Mouse (Mus musculus): ENCODE data around the gene 4930539E08Rik.

The 4930539E08Rik gene

DNA sequence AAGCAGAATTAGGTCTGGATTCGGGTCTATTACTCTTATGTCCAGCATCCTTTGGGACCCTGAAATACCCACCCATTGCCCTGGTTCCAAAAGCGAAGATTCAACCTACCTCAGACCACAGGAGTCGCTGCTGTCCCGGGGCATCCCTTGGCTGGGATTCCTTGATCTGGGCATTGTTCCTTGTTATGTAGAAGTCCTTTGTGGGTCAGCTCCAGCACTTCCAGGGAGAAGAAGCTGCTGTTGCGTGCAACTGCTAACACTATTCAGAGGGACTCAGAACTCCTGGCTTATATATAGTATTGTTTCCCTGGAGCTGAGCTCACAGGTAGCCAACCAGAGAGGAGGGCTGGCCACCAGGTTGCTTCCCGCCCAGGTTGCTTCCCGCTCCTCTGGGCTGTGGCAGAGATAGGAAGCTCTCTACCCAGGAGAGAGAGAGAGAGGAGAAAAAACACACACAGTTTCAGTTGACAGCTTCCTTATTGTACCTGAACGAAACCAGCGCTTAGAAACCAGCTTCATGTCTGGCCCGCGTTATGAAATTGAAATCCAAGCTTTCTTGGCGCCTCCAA lies at the start of gene 4930539E08Rik:
TSS of gene 4930539E08Rik (minus strand) at position 265 of the 569 bp plus-strand sequence.
- no peak for DNase-seq

DNA sequence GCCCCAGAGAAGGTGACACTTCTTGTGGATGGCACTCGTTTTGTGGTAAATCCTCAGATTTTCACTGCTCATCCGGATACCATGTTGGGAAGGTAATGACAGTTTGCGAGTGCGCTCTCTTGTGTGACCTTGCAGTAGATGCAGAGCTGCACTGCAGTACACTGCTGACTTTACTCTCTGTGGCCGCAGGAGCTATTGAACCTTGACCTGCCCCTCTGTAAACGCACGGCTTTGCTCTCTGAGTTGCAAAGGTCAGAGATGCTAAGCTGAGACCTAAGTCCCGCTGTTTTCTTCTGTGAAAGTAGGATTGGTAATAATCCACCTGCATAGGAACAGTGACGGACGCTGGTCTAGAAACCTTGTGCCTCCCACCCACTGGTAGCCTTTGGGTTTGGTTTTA lies 46.5 kb upstream of the 4930539E08Rik start:
- DNase-seq: no peak

DNA sequence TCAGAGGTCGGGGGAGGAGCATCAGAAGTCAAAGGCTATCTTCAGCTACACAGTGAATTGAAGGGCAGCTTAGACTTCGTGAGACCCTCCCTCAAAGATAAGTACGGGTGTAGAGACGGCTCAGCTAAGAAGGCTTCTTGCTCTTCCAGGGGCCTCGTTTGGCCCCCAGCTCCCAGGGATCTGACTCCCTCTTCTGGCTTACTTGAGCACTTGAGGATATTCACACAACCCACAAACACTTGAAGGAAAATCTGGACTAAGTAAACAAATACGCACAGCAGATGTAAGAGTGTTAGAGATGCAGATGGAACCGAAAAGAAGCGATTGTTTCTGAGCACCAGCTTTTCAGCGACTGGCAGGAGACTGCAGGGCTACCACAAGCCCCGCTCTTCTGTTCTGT lies 45.5 kb upstream of the 4930539E08Rik start:
- no peak for DNase-seq

DNA sequence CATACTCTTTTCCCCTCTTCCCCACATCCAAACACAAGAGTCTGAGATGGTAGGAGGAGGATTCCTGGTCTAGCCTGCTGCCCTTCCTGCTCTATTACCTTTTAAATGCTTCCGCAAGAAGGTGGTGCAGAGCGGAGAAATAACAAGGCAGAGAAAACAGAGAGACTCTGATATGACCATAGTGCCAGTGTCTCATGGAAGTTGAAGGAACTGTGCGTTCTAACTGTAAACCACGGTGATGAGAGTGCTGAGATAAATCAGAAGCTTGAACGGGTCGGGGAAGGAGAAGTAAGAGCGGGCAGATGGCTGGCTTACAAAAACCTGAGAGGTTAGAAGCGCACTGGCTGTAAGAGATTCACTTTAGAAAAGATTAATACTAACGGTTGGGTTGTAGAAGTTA lies 39.3 kb upstream of the 4930539E08Rik start:
- no peak for DNase-seq

DNA sequence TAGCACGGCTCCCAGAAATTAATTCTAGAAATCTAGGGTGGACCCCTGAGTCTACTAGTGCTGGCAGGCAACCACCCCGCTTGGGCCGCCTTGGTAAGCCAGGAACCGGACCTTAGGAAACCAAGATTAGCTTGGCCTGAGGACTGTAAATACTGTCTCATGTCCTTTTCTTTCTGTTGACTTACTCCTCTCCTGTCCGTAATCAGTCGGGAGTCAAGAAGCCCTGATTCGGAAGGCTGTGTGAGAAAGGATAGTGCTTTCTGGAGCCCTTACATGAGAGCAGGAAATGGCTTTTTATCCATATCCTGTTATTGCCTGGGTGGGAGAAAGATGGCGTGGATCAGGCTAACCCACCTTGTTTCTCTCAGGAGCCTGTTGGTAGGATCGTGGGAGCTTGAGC lies 38.1 kb upstream of the 4930539E08Rik start:
- DNase-seq: peak; percentile 37 to 47

DNA sequence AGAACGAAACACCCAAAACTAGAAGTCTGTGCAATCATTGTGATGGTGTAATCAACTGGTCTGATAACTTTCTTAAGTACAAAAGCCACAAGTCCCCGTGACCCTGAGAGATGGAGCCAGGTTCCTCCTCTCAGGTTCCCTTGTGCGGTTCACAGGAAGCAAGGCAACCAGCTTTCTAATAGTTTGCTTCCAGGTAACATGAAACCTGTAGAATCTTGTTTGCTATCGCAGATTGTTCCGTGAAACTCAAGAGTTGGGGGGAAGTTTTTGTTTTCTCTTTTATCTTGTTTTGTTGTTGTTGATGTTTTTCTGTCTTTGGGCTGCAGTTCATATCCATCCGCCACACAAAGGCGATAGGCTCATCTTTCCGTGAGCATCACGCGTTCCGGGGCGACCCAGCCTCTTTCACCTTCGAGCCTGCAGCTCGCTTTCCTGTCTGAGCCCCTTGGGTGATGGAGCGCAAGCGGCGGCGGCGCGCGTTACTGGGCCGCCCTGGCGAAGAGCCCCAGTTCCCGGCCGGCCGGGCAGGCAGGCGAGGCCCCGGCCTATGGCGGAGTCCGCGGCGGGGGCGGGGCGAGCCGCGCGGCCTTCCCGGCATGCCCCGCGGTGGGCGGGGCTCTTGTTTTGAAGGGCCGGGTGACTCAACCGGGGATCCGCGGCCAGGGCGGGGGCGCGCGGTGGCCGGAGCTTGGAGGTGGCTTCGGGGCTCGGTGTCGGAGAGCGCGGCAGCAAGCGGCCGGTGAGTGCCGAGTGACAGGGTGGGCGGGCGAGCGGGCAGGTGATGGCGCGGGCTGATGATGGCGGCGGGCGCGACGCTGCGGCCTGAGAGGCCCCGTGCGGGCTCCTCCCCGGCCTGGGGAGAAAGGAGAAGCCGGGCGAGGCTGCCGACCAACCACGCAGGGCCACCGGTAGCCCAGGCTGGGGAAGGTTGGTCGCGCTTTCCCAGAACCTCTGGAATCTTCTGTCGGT lies 37.0 kb upstream of the 4930539E08Rik start, which contains the start of gene Kctd20:
TSS of gene Kctd20 (plus strand) at position 120 of the 969 bp plus-strand sequence.
- peak; percentile 95 to 98 for DNase-seq

DNA sequence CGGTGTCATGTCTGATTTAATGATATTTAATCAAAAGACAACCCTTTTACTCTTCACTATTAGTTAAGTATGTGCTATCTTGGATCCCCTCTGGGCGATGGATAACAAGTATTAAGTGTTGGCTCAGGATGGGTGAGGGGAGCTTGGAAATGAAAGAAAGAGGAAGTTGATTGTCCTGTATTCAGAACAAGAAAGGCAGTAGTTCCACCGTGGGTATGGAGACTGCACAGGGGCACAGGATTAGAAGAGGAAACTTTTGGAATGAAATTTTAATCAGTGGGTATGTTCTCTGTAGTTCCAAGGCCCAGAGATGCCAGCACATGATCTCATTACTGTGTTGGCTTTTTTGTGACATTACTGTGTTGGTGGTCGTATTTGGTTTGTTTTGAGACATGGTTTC lies 35.6 kb upstream of the 4930539E08Rik start:
- DNase-seq: no peak

DNA sequence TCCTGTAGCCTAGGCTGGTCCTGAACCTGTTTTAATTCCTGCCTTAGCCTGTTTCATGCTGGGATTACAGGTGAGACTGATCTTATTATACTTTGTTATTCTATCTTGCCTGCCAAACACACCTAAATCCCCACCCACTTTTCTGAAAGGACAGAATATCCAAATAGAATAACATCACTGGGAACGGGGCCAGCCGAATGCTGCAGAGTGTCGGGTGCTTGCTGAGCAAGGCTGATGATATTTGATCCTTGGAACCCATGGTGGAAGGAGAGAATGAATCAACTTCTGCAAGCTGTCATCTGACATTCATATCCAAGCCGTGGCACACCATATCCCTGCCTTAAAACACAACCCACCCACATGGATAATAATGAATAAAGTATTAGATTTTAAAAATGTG lies 33.5 kb upstream of the 4930539E08Rik start:
- peak; percentile 34 to 70 for DNase-seq

DNA sequence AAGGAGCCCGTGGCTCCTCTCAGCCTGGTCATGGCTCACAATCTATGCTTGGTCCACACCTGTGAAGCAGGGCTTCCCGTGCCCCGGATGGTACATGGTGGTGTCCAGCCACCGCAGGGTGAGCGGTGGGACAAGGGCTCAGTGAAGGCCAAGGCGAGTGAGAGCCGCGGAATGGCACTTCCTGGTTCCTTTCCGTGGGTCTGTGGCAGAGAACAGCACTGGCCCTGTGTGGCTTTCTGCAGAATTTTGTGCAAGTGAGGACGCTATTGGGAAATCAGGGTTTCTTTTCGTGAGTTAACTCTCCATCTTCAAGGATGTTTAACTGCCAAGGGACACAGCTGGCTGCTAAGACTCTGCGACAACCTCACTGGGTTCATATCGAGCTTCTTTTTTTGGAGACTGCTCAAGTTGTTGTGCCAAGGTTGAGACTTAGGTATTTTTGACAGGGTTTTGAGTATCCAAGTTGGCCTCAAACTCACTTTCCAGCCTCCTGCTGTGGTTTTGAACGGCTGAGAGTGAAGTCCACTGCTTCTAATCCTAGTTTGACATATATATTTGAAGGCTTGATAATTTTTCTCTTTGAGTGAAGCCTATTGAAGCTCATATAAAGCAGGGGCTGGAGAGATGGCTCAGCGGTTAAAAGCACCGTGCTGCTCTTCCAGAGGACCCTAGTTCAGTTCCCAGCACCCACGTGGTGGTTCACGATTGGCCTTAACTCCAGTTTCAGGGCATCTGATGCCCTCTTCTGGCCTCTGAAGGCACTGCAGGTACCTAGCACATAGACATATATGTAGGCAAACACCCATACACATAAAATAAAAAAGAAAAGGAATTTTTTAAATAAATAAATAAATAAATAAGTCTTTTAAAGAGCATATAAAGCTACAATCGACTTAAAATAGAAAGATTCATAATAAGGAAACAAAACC lies 32.2 kb upstream of the 4930539E08Rik start:
- peak in 1 of 2 experiments; percentile 42 for DNase-seq

DNA sequence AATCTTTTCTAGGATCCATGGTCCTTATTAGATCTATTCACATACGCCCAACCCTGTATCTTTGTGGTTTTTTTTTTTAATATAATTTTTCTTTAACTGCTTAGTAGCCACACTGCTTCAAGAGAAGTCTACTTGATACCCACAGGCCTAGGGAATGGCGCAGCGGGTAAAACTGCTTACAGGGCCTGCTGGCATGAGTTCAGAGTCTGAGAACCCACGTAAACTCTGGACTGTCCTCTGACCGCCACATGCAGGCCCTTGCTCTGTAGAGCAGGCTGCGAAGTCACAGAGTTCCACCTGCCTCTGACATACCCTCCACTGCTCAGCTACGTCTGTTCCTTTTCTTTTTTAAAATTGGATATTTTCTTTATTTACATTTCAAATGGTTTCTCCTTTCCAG lies 29.4 kb upstream of the 4930539E08Rik start:
- DNase-seq: no peak

DNA sequence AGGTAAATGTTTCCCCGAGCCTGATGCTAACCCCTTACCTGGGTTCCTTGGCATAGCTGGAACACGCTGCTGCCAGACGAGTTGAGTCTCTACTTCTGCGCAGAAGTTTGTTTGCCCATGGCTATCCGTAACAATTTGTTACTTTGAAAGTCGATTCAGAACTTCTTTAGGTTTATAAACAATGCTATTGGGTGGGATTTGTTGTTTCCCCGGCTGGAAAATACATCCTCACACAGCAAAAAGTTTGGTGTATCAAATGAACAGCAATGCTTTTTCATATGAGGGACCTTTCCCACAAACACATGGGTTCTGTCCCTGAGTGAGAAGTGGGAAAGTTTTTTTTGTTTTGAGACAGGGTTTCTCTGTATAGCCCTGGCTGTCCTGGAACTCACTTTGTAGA lies 28.6 kb upstream of the 4930539E08Rik start, which contains the start of gene Pxt1:
TSS of gene Pxt1 (minus strand) at position 101 of the 400 bp plus-strand sequence.
- DNase-seq: no peak

DNA sequence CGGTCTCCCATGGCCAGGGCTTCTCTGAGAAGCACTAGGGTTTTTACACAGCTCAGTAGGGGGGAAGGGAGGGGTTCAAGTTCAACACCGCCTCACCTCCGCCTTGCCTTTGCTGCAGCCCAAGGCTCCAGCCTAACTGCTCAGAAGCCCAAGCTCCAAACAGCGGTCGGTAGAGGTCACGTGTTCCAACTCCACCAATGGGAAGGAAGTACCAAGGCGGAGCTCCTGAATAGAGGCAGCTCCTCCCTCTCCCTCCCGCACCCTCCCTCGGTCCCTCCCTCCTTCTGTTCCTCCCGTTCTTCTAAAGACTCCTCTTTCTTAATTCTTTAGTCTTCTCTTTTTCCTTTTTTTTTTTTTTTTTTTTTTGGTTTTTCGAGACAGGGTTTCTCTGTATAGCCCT lies 27.0 kb upstream of the 4930539E08Rik start:
- DNase-seq: no peak

DNA sequence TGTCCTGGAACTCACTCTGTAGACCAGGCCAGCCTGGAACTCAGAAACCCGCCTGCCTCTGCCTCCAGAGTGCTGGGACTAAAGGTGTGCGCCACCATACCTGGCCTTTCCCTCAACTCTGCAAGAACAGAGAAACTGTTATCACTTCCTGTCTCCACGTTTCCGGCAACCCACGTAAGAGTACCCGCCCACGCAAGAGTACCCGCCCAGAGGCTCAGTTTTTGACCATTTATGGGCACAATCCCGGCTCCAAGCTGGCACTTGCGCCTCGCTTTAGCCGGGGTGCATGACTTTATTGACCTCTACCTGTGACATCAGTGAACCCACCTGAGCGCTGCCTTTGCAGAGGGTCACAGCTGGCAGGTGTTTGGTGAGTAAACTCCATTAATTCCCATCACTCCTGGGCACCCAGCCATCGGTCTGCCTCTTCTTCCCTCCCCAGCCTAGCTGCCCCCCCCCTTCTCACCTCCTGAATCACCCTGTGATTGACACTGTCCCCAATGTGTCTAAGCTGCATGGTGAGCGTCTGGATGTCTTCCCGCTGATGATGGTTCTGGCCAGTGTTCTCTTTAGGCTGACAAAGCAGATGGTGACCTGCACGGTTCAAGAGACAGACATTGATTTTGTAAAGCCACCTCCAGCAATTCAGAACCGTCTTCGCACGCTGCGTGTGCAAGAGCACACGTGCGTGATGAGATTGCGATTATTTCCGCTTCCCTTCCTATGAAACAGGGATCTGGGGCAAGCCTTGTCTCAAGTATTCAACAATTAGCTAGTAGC lies 25.8 kb upstream of the 4930539E08Rik start:
- peak; percentile 56 to 66 for DNase-seq

DNA sequence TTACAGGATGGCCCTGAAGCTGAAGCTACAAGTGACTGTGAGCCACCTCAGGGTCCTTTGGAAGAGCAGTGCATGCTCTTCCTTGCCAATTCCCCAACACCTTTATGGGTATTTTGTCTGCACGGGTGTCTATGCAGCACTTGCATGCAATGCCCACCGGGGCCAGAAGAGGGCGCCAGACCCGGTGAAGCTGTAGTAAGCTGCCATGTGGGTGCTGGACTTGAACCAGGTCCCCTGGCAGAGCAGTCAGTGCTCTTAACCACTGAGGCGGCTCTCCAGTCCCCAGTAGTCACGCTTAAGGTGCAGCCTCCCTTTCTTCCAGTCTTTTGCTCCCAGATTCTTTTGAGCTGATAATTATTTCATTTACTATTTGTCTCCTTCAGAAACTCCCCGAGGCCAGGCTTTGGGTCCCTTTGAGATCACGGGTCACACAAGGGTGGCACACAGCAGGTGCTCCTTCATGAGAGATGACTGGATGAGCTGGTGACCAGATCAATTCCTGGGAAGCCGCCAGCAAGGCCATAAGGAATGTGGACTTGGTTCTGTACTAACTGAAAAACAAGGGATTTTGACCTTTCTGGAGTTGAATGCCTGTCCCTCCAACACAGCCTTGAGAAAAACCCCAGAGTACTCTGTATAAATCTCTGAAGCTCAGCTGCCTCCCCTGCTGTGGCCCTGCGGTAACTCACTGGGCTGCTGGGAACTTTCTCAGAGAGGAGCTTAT lies 21.7 kb upstream of the 4930539E08Rik start:
- peak; percentile 70 to 88 for DNase-seq

DNA sequence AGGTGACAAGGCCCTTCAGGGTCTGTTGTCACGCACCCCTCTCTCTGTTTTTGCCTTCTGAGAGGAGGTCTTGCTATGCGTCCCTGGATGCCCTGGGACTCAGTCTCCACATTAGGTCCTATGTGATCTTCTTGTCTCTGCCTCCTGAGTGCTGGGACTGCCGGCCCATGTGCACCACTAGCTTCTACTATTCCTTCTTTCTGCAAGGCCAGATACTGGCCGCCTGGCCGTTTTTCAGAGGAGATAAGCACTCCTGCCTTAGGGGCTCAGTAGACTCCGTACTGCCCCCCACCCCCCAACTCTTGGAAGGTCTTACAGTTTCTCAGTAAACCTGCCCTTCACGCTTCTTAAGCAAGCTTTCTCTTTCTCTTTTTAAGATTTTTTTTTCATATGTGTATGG lies 21.0 kb upstream of the 4930539E08Rik start:
- DNase-seq: no peak

DNA sequence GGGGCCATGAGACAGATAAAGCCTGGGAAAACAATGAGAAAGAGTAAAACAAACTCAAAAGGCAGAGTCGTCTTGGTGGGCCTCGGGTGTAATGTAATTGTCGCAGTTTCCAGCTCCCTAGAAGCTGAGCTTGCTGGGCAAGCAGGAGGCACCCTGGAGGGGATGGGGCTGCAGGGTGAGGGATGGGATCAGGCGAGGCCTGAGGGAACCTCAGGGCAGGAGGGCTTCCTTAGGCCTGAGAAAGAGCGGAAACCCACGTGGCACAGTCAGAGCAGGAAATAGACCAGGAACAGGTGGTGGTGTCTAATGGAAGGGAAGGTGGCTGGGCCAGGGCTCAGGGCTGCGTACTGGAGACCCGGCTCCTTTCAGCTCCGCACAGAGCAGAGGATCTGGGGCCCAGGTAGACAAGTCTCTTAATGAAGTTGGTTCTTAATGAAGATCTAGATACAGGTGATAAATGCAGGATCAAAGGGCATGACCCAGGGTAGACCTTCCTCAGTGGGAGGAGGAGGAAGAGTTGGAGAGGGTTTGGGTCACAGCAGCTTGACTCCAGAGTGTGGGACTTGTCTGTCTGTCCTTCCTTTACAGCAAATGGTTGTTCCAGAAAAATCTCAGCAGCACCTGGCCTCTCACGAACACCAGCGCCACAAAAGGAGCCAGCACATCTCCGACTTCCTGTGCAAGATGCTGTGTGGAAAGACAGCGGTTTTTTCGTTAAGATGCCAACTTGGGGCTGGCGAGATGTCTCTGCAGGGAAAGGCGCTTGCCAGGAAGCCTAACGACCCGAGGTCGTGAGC lies 19.2 kb upstream of the 4930539E08Rik start:
- no peak for DNase-seq

DNA sequence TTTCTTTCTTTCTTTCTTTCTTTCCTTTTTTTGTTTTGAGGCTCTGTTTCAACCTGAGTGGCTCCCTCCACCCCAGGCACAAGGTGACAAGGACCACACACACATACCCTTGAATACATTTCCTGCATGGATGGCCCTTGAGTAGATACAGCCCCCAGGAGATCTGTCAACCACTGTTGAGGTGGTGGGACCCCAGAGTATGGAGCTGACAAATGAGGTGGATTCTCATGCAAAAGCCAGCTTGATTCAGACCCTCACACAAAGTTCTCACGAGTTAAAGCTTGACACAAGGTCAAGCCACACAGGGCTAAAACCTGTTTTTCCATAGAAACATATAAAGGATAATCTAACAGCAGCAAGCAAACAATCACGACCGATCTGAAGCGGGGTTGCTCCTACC lies 17.1 kb upstream of the 4930539E08Rik start:
- no peak for DNase-seq

DNA sequence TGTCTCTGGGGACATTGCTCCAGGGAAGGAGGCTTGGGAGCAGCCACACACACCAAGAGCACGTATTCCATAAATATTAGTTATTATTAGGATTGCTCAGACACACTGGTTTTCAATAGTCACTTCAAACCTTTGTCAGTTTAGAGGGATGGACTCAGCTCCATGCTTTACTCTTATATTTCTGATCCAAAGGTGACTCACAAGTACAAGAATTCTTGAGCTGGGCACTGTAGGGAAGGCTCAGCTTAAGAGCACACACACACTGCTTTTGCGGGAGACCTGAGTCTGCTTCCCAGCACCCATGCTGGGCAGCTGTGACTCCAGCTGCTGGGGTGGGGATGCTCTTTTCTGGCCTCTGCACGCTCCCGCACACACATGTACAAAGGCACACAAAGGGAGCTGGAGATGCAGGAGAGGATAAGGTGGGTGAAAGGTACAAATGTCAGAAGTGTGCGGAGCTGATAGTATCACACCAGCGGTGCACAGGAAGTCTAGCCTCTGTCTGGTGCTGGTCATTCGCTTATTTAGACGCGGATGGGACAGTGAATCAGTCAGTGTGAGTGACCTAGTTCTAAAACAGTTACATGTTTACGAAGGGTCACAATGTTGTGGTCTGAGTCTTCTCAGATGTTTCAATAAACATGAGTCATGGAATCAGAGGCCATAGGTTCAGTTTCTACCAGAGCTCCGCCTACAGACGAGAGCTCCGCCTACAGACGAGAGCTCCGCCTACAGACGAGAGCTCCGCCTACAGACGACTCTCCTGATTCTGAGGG lies 16.5 kb upstream of the 4930539E08Rik start:
- no peak for DNase-seq

DNA sequence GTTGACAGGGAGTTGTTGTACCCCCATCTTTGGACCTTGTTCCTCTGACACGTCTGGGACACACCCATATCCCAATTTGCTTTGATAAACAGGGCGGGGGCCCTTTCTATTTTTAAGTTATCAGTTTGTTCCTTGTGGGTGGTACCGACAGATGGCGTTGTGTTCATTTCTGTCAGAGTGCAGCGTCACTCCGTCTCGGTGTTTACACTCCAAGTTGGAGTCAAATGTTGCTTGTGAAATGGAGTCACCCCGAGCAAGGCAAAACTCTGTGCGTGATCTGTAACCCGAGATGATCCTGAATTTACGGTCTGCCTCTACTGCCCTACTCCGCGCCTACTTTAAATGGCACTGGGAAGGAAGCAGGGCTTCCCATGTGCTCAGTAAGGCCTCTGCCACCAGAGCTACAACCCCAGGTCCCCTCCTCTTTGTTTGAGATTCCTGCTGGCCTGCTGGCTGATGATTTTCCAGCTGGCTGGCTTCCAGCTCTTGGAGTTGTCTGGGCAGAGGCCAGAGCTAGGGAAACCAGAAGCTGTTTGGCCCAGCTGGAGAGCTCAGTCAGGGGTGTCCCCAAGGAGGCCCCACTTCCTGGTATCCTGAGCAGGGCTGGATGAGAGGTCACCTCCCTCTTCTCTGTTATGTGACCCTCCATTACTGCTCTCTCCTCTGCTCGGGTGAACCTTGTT lies 15.4 kb upstream of the 4930539E08Rik start:
- peak; percentile 69 to 79 for DNase-seq

All from cerebellum, postnatal 14 days (tissue).